32 mouse cellular contexts compared by ENCODE assay signal in the genomic region with DNA sequence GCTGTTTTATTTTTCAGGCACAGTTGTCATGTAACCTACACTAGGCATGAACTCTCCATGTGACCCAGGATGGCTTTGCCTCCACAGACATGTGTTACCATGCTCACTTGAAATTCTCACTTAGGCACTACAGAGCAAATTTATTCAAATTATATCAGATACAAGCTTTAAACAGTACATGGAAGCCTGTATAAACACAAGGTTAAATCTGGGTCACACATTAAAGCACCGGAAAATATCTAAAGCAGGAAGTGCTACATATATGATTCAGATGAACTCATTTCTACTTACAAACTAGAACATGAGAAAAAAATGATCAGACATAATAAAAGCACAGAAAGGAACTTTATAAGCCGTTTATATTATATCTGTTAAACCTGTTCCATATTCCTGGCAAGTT.
"Had no signal": no experiment of that assay in that cellular context is flagged by ENCODE, and none has a peak within 500 bp of the region (broad histone marks: within the 10 kb centered on the region; RNA-seq: fewer than 3 reads in every experiment).

No protein-coding gene starts in this region.

- DNase-seq: left cerebral cortex, postnatal 4 days; liver; liver, embryonic 13.5 days; liver, postnatal 0 days; lung, adult 18-20 months; lung, adult 2 months; lung, embryonic 14.5 days; lung, postnatal 10 days; lung, postnatal 14 days; lung, postnatal 36 days; lung, postnatal 4 days; midbrain, embryonic 14.5 days had no signal

- H3K27ac ChIP-seq: left cerebral cortex, adult 2 months; limb, embryonic 10.5 days; limb, embryonic 12.5 days; limb, embryonic 13.5 days; limb, embryonic 15.5 days; liver, embryonic 12.5 days; liver, embryonic 13.5 days; liver, embryonic 14.5 days; liver, embryonic 15.5 days; lung, embryonic 15.5 days; macrophage; midbrain, embryonic 10.5 days; midbrain, embryonic 12.5 days; midbrain, embryonic 13.5 days; midbrain, embryonic 15.5 days had no signal

- H3K27me3 ChIP-seq: limb, embryonic 12.5 days; limb, embryonic 13.5 days; limb, embryonic 15.5 days; liver, embryonic 12.5 days; liver, embryonic 13.5 days; liver, embryonic 15.5 days; lung, embryonic 15.5 days; megakaryocyte, embryonic 14.5 days; midbrain, embryonic 12.5 days; midbrain, embryonic 13.5 days; midbrain, embryonic 15.5 days had no signal

- H3K4me2 ChIP-seq: limb, embryonic 12.5 days; limb, embryonic 13.5 days; limb, embryonic 15.5 days; liver, embryonic 11.5 days; liver, embryonic 12.5 days; liver, embryonic 13.5 days; liver, embryonic 15.5 days; lung, embryonic 14.5 days; lung, embryonic 15.5 days; midbrain, embryonic 11.5 days; midbrain, embryonic 12.5 days; midbrain, embryonic 13.5 days; midbrain, embryonic 15.5 days had no signal

- H3K9ac ChIP-seq: limb, embryonic 12.5 days; limb, embryonic 13.5 days; limb, embryonic 15.5 days; liver, embryonic 12.5 days; liver, embryonic 13.5 days; liver, embryonic 14.5 days; liver, embryonic 15.5 days; liver, postnatal 0 days; lung, embryonic 14.5 days; lung, embryonic 15.5 days; midbrain, embryonic 12.5 days; midbrain, embryonic 13.5 days; midbrain, embryonic 15.5 days had no signal

- H3K4me1 ChIP-seq: limb, embryonic 10.5 days; limb, embryonic 12.5 days; limb, embryonic 13.5 days; limb, embryonic 15.5 days; liver, embryonic 12.5 days; liver, embryonic 13.5 days; liver, embryonic 15.5 days; lung, embryonic 15.5 days; midbrain, embryonic 10.5 days; midbrain, embryonic 12.5 days; midbrain, embryonic 13.5 days; midbrain, embryonic 15.5 days had no signal

- H3K9me3 ChIP-seq: limb, embryonic 10.5 days; limb, embryonic 12.5 days; limb, embryonic 13.5 days; limb, embryonic 15.5 days; liver, embryonic 12.5 days; liver, embryonic 13.5 days; liver, embryonic 15.5 days; lung, embryonic 15.5 days; megakaryocyte, embryonic 14.5 days; midbrain, embryonic 10.5 days; midbrain, embryonic 12.5 days; midbrain, embryonic 13.5 days; midbrain, embryonic 15.5 days had no signal

- ATAC-seq: liver, embryonic 12.5 days; liver, postnatal 0 days; lung, postnatal 0 days; midbrain, embryonic 13.5 days; midbrain, embryonic 15.5 days; midbrain, embryonic 16.5 days had no signal

- H3K4me3 ChIP-seq: left cerebral cortex, adult 2 months; limb, embryonic 10.5 days; limb, embryonic 12.5 days; limb, embryonic 13.5 days; limb, embryonic 15.5 days; liver, embryonic 12.5 days; liver, embryonic 13.5 days; liver, embryonic 15.5 days; lung, embryonic 15.5 days; megakaryocyte, embryonic 14.5 days; midbrain, embryonic 10.5 days; midbrain, embryonic 12.5 days; midbrain, embryonic 13.5 days; midbrain, embryonic 15.5 days; myocyte had no signal
